Mouse (Mus musculus) midbrain, embryonic 14.5 days (tissue): ENCODE data around the gene Chd9. TPM values are rescaled to one million over a fixed set of nuclear protein-coding genes. Genes with fewer than 3 reads are reported as not detected.
A peak's percentile ranks its signal among the peaks of the same experiment; 100 is the strongest.

Experiments
- ATAC-seq: fragments of 200-750 bp; cut with Nextera tagmentation; 2 replicates; pipeline ENCODE4 v1.8.0; 2017; ENCODE audit warnings: moderate number of reproducible peaks, moderate library complexity; ENCODE audit not compliant: low FRiP score, low TSS enrichment
- DNase-seq: peaks from one replicate; pipeline ENCODE4 v3.0.0-alpha.2; 2015
- H3K27ac ChIP-seq: fragments of 300-500 bp; sonication (generic); replicated peaks from 2 replicates; pipeline ENCODE4 v1.5.1; 2014; ENCODE audit warnings: mild to moderate bottlenecking, low read depth, low read length, moderate library complexity
- H3K27me3 ChIP-seq: fragments of 300-500 bp; sonication (generic); 2 replicates; pipeline ENCODE4 v1.6.1; 2014; ENCODE audit warnings: low read length, control low read depth, mixed read lengths; ENCODE audit not compliant: control insufficient read depth, insufficient read depth
- H3K36me3 ChIP-seq: fragments of 300-500 bp; sonication (generic); 2 replicates; pipeline ENCODE4 v1.6.1; 2014; ENCODE audit warnings: low read length, control low read depth; ENCODE audit not compliant: control insufficient read depth, insufficient read depth
- H3K4me1 ChIP-seq: fragments of 300-500 bp; sonication (generic); 2 replicates; pipeline ENCODE4 v1.6.1; 2014; ENCODE audit warnings: mild to moderate bottlenecking, antibody characterized with exemption, low read length, control low read depth; ENCODE audit not compliant: control insufficient read depth, insufficient read depth
- H3K4me2 ChIP-seq: fragments of 300-500 bp; sonication (generic); 2 replicates; pipeline ENCODE4 v1.6.1; 2014; ENCODE audit warnings: mild to moderate bottlenecking, low read length, moderate library complexity
- H3K4me3 ChIP-seq: fragments of 300-500 bp; sonication (generic); replicated peaks from 2 replicates; pipeline ENCODE4 v1.5.1; 2014; ENCODE audit warnings: low read depth, low read length
- H3K9ac ChIP-seq: fragments of 300-500 bp; sonication (generic); replicated peaks from 2 replicates; pipeline ENCODE4 v1.6.1; 2014; ENCODE audit warnings: mild to moderate bottlenecking, low read length, moderate library complexity
- H3K9me3 ChIP-seq: fragments of 300-500 bp; sonication (generic); 2 replicates; pipeline ENCODE4 v1.6.1; 2016; ENCODE audit warnings: low read length, control low read depth, mixed read lengths; ENCODE audit not compliant: control insufficient read depth
- WGBS: fragments of 180-500 bp; shearing (Covaris S2); extraction: QIAGEN DNeasy Blood & Tissue Kit; methylation state at CpG from one replicate; pipeline ENCODE4 v1.1.7; 2014; 5-methylcytosine and 5-hydroxymethylcytosine counted together
- polyA plus RNA-seq: library from polyadenylated mRNA; unstranded; fragments of >200 nt; fragmentation: Nextera tagmentation; extraction: Ambion mirVana; gene quantifications from 2 replicates; pipeline ENCODE4 v1.2.1, GENCODE M21; 2014

The Chd9 gene
- polyA plus RNA-seq, 1 experiment from 2014 or later = 90.8 TPM

GRCm38 (mm10) chr8:90873051-90873450 lies 44.9 kb downstream of the Chd9 start:
- H3K4me2 ChIP-seq = no peak overlapping the region
- no peak overlapping the region for H3K27ac ChIP-seq
- no peak overlapping the region for H3K9ac ChIP-seq
- no peak overlapping the region for H3K4me3 ChIP-seq
- no peak for ATAC-seq
- H3K27me3 ChIP-seq = no peaks in the 10 kb centered on the region
- H3K36me3 ChIP-seq = no peaks in the 10 kb centered on the region
- no peak for DNase-seq
- H3K4me1 ChIP-seq = peaks cover 44% of the 10 kb centered on the region
- WGBS = 96% methylated on average over 4 of the region's 4 CpGs
- H3K9me3 ChIP-seq = no peaks in the 10 kb centered on the region

GRCm38 (mm10) chr8:90876213-90876721 lies 48.1 kb downstream of the Chd9 start:
- Histone ChIP-seq H3K4me1 (peaks cover 23% of the 10 kb centered on the region), H3K4me2 (peak overlapping the region; percentile 69), H3K36me3 (no peaks in the 10 kb centered on the region), H3K9me3 (no peaks in the 10 kb centered on the region), H3K27me3 (no peaks in the 10 kb centered on the region), H3K4me3 (peak overlapping the region; percentile 33; the same call in 1 of the 2 replicates), H3K27ac (peak overlapping the region; percentile 84), H3K9ac (peak overlapping the region; percentile 60)
- WGBS = 3% methylated on average over 12 of the region's 12 CpGs
- DNase-seq = peak; percentile 53
- ATAC-seq = peak; percentile 43

- WGBS = under 1% methylated on average over 24 of the region's 24 CpGs
- ATAC-seq = peak; percentile 79
Observed at GRCm38 (mm10) chr8:90876722-90877429, 48.7 kb downstream of the Chd9 start.

GRCm38 (mm10) chr8:90877430-90877975 lies 49.4 kb downstream of the Chd9 start:
- Histone ChIP-seq H3K9me3 (no peaks in the 10 kb centered on the region), H3K4me1 (peaks cover 23% of the 10 kb centered on the region), H3K27me3 (no peaks in the 10 kb centered on the region), H3K9ac (peak overlapping the region; percentile 60), H3K4me2 (peak overlapping the region; percentile 69), H3K4me3 (peak overlapping the region; percentile 33), H3K27ac (peak overlapping the region; percentile 84), H3K36me3 (no peaks in the 10 kb centered on the region)
- peak; percentile 29; the same call in 1 of the 2 replicates for ATAC-seq
- no peak for DNase-seq
- WGBS = 2% methylated on average over 11 of the region's 11 CpGs

More at GRCm38 (mm10) chr8:90876722-90877429, 48.7 kb downstream of the Chd9 start:
- DNase-seq = peak; percentile 74
- H3K9me3 ChIP-seq = no peaks in the 10 kb centered on the region
- no peaks in the 10 kb centered on the region for H3K36me3 ChIP-seq
- no peaks in the 10 kb centered on the region for H3K27me3 ChIP-seq
- H3K27ac ChIP-seq = peak overlapping the region; percentile 84
- peak overlapping the region; percentile 60 for H3K9ac ChIP-seq
- H3K4me2 ChIP-seq = peak overlapping the region; percentile 69
- H3K4me3 ChIP-seq = peak overlapping the region; percentile 33
- H3K4me1 ChIP-seq = peaks cover 23% of the 10 kb centered on the region

GRCm38 (mm10) chr8:90878551-90878950 lies 50.4 kb downstream of the Chd9 start:
- Histone ChIP-seq H3K4me2 (no peak overlapping the region), H3K27ac (no peak overlapping the region), H3K4me1 (peaks cover 23% of the 10 kb centered on the region), H3K27me3 (no peaks in the 10 kb centered on the region), H3K9me3 (no peaks in the 10 kb centered on the region), H3K36me3 (no peaks in the 10 kb centered on the region), H3K9ac (no peak overlapping the region), H3K4me3 (no peak overlapping the region)
- 72% methylated on average over 6 of the region's 6 CpGs for WGBS
- DNase-seq = no peak
- ATAC-seq = no peak

- ATAC-seq (no peak), DNase-seq (no peak)
- no peaks in the 10 kb centered on the region for H3K27me3 ChIP-seq
- 84% methylated on average over 4 of the region's 4 CpGs for WGBS
- no peak overlapping the region for H3K27ac ChIP-seq
- no peaks in the 10 kb centered on the region for H3K36me3 ChIP-seq
- H3K4me1 ChIP-seq = peaks cover 23% of the 10 kb centered on the region
- no peak overlapping the region for H3K9ac ChIP-seq
- no peaks in the 10 kb centered on the region for H3K9me3 ChIP-seq
- no peak overlapping the region for H3K4me2 ChIP-seq
- H3K4me3 ChIP-seq = no peak overlapping the region
Observed at GRCm38 (mm10) chr8:90880041-90880440, 51.9 kb downstream of the Chd9 start.

GRCm38 (mm10) chr8:90881181-90881580 lies 53.0 kb downstream of the Chd9 start:
- no peak overlapping the region for H3K4me3 ChIP-seq
- H3K9ac ChIP-seq = no peak overlapping the region
- H3K27ac ChIP-seq = no peak overlapping the region
- ATAC-seq (no peak), DNase-seq (no peak)
- peaks cover 18% of the 10 kb centered on the region for H3K4me1 ChIP-seq
- no peaks in the 10 kb centered on the region for H3K36me3 ChIP-seq
- H3K4me2 ChIP-seq = no peak overlapping the region
- no peaks in the 10 kb centered on the region for H3K27me3 ChIP-seq
- H3K9me3 ChIP-seq = no peaks in the 10 kb centered on the region
- WGBS = 89% methylated on average over 5 of the region's 5 CpGs

- Histone ChIP-seq H3K27me3 (no peaks in the 10 kb centered on the region), H3K27ac (no peak overlapping the region), H3K9ac (no peak overlapping the region), H3K4me2 (no peak overlapping the region), H3K36me3 (no peaks in the 10 kb centered on the region), H3K4me1 (peaks cover 8% of the 10 kb centered on the region), H3K9me3 (no peaks in the 10 kb centered on the region), H3K4me3 (no peak overlapping the region)
- 82% methylated on average over 16 of the region's 16 CpGs for WGBS
- ATAC-seq (no peak), DNase-seq (no peak)
Observed at GRCm38 (mm10) chr8:90882088-90882691, 54.0 kb downstream of the Chd9 start.
